Mouse (Mus musculus) forebrain, embryonic 11.5 days (tissue): ENCODE results near the gene Sesn1. TPM values are rescaled to one million over a fixed set of nuclear protein-coding genes. Genes with fewer than 3 reads are reported as not detected.
A peak's percentile ranks its signal among the peaks of the same experiment; 100 is the strongest.

ENCODE experiments used
- ATAC-seq: fragments of 200-750 bp; cut with Nextera tagmentation; replicated peaks from 2 replicates; pipeline ENCODE4 v1.8.0; 2017; ENCODE audit warnings: moderate TSS enrichment; ENCODE audit not compliant: low FRiP score
- DNase-seq: peaks from one replicate; pipeline ENCODE4 v3.0.0-alpha.2; 2017; ENCODE audit warnings: low spot score
- H3K27ac ChIP-seq: fragments of 300-500 bp; sonication (generic); 2 replicates; pipeline ENCODE4 v1.5.1; 2014; ENCODE audit warnings: low read depth, low read length
- H3K27me3 ChIP-seq: fragments of 300-500 bp; sonication (generic); 2 replicates; pipeline ENCODE4 v1.6.1; 2014; ENCODE audit warnings: mild to moderate bottlenecking, low read length, mixed read lengths; ENCODE audit not compliant: control insufficient read depth, insufficient read depth
- H3K36me3 ChIP-seq: fragments of 300-500 bp; sonication (generic); 2 replicates; pipeline ENCODE4 v1.6.1; 2014; ENCODE audit warnings: mild to moderate bottlenecking, low read length, moderate library complexity, mixed read lengths; ENCODE audit not compliant: control insufficient read depth, insufficient read depth
- H3K4me1 ChIP-seq: fragments of 300-500 bp; sonication (generic); replicated peaks from 2 replicates; pipeline ENCODE4 v1.6.1; 2014; ENCODE audit warnings: low read length, mixed read lengths; ENCODE audit not compliant: control insufficient read depth, insufficient read depth
- H3K4me2 ChIP-seq: fragments of 300-500 bp; sonication (generic); 2 replicates; pipeline ENCODE4 v1.6.1; 2014; ENCODE audit warnings: low read depth, mild to moderate bottlenecking, low read length, moderate library complexity, mixed read lengths; ENCODE audit not compliant: severe bottlenecking
- H3K4me3 ChIP-seq: fragments of 300-500 bp; sonication (generic); 2 replicates; pipeline ENCODE4 v1.5.1; 2014; ENCODE audit warnings: low read depth, low read length
- H3K9ac ChIP-seq: fragments of 300-500 bp; sonication (generic); 2 replicates; pipeline ENCODE4 v1.6.1; 2014; ENCODE audit warnings: low read length
- H3K9me3 ChIP-seq: fragments of 300-500 bp; sonication (generic); 2 replicates; pipeline ENCODE4 v1.6.1; 2016; ENCODE audit warnings: low read length, mixed read lengths; ENCODE audit not compliant: control insufficient read depth
- WGBS: fragments of 180-500 bp; shearing (Covaris S2); extraction: QIAGEN DNeasy Blood & Tissue Kit; methylation state at CpG from one replicate; pipeline ENCODE4 v1.1.7; 2014; 5-methylcytosine and 5-hydroxymethylcytosine counted together
- polyA plus RNA-seq: library from polyadenylated mRNA; unstranded; fragments of >200 nt; fragmentation: Nextera tagmentation; extraction: Ambion mirVana; gene quantifications from 2 replicates; pipeline ENCODE4 v1.2.1, GENCODE M21; 2014

Gene Sesn1
- polyA plus RNA-seq, 1 experiment from 2014 or later: 22.5 TPM

DNA sequence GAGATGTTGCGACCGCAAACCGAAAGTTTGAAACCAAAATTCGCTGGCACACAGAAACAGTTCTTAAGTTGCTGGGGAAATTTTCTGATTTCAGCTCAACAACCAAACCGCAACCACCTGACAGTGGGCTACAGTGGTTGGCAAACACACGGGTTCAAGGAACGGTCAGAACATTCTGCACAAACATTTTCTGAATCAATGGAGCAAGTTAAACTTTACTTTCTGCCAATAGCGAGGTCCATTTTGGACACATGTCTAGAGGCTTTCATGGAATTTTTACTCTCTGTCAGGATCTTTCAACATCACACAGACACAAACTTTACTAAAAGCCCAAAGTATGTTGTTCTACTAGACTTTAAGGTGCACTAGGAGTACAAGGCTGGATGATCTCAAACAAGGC lies 6.3 kb upstream of the Sesn1 start:
- Histone ChIP-seq H3K9me3 (peaks cover 5% of the 10 kb centered on the region; the same call in 1 of the 2 replicates), H3K4me3 (no peak overlapping the region), H3K27ac (no peak overlapping the region), H3K4me1 (no peaks in the 10 kb centered on the region), H3K27me3 (no peaks in the 10 kb centered on the region), H3K4me2 (no peak overlapping the region), H3K9ac (no peak overlapping the region), H3K36me3 (peaks cover 13% of the 10 kb centered on the region)
- ATAC-seq (no peak), DNase-seq (no peak)
- 95% methylated on average over 8 of the region's 8 CpGs for WGBS

DNA sequence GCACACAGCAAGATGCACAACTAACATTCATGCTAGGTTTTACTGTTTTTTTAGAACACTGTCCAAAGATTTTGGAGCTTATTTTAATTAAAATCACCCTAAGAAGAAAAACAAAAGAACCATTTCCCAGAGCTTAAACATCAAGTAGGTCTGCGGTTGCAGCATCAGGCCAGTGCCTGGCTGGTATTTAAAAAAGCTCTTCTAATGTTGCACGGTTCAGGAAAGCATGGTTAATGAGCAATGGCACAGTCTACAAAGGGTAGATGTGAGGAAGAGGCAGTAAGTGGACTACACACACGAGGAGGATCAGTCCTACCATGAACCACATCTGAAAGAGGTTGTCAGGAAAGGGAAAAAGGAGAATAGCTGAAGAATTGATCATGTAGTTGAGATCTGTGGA lies 5.0 kb upstream of the Sesn1 start:
- WGBS: 89% methylated on average over 3 of the region's 3 CpGs
- Histone ChIP-seq H3K36me3 (peaks cover 13% of the 10 kb centered on the region), H3K9me3 (peaks cover 5% of the 10 kb centered on the region; the same call in 1 of the 2 replicates), H3K4me2 (no peak overlapping the region), H3K4me1 (0 out of 2 replicates have a peak, but pooled peaks cover 2% of the 10 kb centered on the region), H3K27ac (no peak overlapping the region), H3K4me3 (no peak overlapping the region), H3K27me3 (no peaks in the 10 kb centered on the region), H3K9ac (no peak overlapping the region)
- DNase-seq (no peak), ATAC-seq (no peak)

DNA sequence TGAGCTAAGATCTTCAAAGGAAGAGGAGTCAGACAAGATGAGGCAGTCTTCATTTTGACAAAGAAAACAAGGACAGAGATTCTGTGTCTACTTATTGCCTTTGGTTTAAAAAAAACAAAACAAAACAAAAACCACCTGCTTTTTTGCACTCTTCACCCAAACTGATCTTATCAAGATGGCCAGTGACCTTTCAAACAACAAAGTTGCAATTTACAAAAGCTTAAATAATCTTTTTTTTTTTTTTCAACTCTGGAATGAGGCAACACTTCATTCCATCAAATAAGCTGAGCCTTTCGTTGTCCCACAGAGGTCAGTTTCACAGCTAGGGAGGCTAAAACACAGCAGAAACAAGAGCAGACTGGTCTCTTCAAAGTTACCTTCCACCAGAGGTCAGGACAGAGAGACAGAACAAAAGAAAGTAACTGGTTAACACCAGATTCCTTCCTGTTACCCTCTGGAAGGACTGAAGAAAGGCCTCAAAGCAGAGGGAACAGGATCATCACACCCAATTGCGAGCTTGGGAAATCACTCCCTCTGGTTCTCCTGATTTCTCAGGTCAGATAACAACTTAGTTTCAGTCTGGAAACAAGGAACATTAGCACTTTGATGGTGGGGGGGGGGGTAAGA lies 3.9 kb upstream of the Sesn1 start:
- H3K4me1 ChIP-seq: 0 out of 2 replicates have a peak, but pooled peaks cover 2% of the 10 kb centered on the region
- H3K4me2 ChIP-seq: no peak overlapping the region
- H3K9me3 ChIP-seq: peaks cover 5% of the 10 kb centered on the region; the same call in 1 of the 2 replicates
- H3K36me3 ChIP-seq: peaks cover 11% of the 10 kb centered on the region
- H3K27me3 ChIP-seq: no peaks in the 10 kb centered on the region
- no peak overlapping the region for H3K27ac ChIP-seq
- no peak overlapping the region for H3K4me3 ChIP-seq
- 86% methylated on average over 2 of the region's 2 CpGs for WGBS
- no peak overlapping the region for H3K9ac ChIP-seq
- no peak for ATAC-seq
- DNase-seq: no peak

DNA sequence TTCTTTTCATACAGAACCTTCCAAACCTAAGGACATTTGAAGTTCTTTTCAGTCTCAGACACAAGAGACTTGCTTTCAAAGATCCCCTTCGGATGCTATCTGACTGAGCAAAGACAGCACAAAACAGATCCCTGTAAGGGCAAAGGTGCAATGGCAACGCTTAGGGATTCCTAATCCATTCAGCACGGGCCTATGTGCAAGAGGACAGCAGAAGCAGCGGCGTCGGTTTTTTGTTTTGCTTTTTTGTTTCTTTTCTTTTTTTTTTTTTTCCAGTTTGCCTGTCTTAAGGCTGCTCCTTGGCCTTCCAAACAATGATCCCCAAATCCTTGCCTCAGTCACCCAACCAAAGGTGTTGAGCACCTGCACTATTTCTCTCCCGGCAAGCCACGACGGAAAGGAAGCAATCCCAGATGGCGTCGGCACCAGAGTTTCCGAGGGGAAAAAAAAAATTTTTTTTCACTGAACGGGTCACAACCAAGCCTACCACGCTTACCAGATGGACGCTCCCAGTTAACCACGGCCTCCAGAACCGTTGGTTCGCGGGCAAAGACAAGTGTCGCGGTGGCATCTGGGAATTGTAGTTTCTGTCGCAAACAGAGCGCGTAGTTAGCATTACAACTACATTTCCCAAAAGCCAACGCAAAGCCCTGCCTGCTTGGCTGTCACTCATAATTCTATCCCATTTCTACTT lies 510 bp upstream of the Sesn1 start:
- WGBS: 3% methylated on average over 25 of the region's 25 CpGs
- H3K9me3 ChIP-seq: no peaks in the 10 kb centered on the region
- peak; percentile 84 for ATAC-seq
- H3K36me3 ChIP-seq: no peaks in the 10 kb centered on the region
- H3K4me2 ChIP-seq: peak overlapping the region; percentile 76
- peak overlapping the region; percentile 75 for H3K4me3 ChIP-seq
- no peaks in the 10 kb centered on the region for H3K27me3 ChIP-seq
- peak overlapping the region; percentile 91 for H3K27ac ChIP-seq
- peaks cover 2% of the 10 kb centered on the region; the same call in 1 of the 2 replicates for H3K4me1 ChIP-seq
- peak overlapping the region; percentile 77 for H3K9ac ChIP-seq
- DNase-seq: peak; percentile 86

DNA sequence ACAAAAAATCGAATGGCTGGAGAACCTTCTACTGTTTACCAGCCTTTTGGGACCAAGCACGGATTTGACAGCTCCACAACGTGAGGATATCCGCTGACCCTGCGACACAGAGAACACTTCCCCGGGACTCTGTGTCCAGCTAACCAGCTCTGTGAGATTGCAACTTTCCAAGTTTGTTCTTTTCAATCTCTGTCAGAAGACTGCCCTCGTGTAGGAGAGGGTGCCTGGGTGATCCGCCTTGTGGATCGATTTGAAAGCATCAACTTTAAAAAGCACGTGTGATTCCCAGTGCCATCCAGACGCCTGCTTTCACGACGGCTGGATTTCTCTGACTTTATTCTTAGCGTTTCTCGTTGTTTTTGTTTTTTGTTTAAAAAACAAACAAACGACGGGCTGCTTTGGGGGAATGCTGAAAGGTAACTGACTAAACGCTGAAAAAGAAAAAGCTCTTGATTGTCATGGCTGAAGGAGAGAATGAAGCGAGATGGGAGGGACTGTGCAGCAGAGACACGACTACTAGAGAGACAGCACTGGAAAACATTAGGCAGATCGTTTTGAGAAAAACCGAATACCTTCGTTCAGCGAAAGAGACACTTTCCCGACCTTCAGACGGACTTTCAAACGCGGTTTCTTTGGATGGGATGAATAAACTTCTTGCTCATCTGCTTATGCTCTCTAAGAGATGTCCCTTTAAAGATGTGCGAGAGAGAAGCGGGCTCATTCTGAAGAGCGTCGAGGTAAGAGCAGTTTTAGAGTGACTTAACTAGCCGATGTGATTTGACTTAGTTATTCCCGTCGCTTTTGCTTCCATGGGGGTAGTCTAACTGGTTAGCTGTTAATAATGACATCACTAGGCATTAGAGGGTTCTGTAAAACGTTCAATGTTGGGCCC lies 1.1 kb downstream of the Sesn1 start:
- ATAC-seq (no peak), DNase-seq (no peak)
- peak overlapping the region; percentile 77 for H3K9ac ChIP-seq
- H3K4me3 ChIP-seq: peak overlapping the region; percentile 75
- H3K9me3 ChIP-seq: no peaks in the 10 kb centered on the region
- no peaks in the 10 kb centered on the region for H3K36me3 ChIP-seq
- under 1% methylated on average over 36 of the region's 36 CpGs for WGBS
- no peaks in the 10 kb centered on the region for H3K27me3 ChIP-seq
- peak overlapping the region; percentile 76 for H3K4me2 ChIP-seq
- H3K4me1 ChIP-seq: peaks cover 2% of the 10 kb centered on the region; the same call in 1 of the 2 replicates
- peak overlapping the region; percentile 91 for H3K27ac ChIP-seq

DNA sequence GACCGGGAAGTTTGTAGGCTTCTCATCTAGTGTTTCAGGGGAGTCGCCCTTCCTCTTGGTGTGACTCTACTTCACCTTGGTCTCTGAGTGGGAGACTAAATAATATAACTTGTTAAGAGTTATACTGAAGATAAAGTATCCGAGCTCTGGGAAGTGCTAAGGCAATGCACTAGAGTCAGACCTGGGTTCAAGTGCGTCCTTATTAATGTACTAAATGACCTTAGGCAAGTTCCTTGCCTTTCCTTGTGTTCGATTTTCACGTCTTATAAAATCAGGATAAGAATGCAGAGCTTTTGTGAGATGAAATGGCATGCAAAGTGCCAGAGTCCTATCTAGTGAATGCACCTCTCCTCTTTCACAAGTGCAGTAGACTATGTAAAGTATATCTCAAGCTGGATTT lies 2.8 kb downstream of the Sesn1 start:
- DNase-seq (no peak), ATAC-seq (no peak)
- no peaks in the 10 kb centered on the region for H3K36me3 ChIP-seq
- peaks cover 2% of the 10 kb centered on the region; the same call in 1 of the 2 replicates for H3K4me1 ChIP-seq
- no peaks in the 10 kb centered on the region for H3K27me3 ChIP-seq
- no peak overlapping the region for H3K27ac ChIP-seq
- WGBS: 83% methylated on average over 6 of the region's 6 CpGs
- H3K4me3 ChIP-seq: no peak overlapping the region
- peak overlapping the region; percentile 32 for H3K4me2 ChIP-seq
- H3K9me3 ChIP-seq: no peaks in the 10 kb centered on the region
- H3K9ac ChIP-seq: no peak overlapping the region

DNA sequence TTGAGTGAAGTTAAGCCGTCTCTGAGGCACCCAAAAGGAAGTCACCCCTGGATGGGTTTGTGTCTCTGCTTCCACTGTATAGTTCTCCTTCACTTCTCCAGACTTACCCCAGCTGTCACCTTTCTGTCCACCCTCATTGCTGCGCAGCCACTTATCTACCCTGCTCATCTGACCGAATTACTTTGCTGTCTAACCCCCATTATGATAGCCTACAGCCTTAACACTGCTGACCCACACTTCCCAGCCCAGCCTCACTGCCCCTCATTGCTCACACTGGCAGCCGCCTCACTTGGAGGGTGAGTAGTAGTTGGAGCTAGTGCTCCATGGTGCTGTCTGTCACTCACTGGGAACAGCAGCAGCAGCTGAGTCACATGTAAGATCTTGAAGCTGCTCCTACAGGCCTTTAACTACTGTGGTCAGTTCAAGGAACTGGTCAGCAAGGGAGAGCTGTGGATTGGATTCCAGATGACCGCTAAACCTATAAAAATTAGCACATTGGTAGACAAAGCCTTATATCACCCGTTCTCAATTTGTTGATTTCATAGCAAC lies 4.6 kb downstream of the Sesn1 start:
- ATAC-seq: no peak
- H3K4me3 ChIP-seq: no peak overlapping the region
- no peak for DNase-seq
- H3K9me3 ChIP-seq: no peaks in the 10 kb centered on the region
- H3K9ac ChIP-seq: no peak overlapping the region
- H3K4me2 ChIP-seq: no peak overlapping the region
- 94% methylated on average over 6 of the region's 6 CpGs for WGBS
- no peaks in the 10 kb centered on the region for H3K36me3 ChIP-seq
- no peak overlapping the region for H3K27ac ChIP-seq
- no peaks in the 10 kb centered on the region for H3K27me3 ChIP-seq
- H3K4me1 ChIP-seq: no peaks in the 10 kb centered on the region; the same call in 1 of the 2 replicates

DNA sequence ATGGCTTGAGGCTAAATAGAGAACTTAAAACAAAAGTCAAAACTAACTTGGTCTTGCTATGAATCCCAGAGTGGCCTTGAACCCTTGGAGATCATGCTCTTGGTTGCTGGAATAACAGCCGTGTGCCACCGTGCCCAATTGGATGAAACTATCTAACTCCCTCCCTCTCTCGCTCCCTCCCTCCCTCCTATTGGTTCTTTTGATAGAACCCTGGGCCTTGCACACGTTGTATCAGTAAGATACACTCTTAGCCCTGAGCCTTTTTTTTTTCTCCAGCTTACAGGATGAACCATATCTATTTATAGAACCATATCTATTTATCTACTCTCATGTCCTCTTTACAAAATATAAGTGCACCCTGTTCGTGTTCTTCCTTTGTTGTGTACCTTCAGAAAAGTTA lies 6.8 kb downstream of the Sesn1 start:
- no peak overlapping the region for H3K9ac ChIP-seq
- no peaks in the 10 kb centered on the region for H3K27me3 ChIP-seq
- 86% methylated on average over 5 of the region's 5 CpGs for WGBS
- no peak overlapping the region for H3K4me3 ChIP-seq
- H3K27ac ChIP-seq: no peak overlapping the region
- no peak overlapping the region for H3K4me2 ChIP-seq
- ATAC-seq (no peak), DNase-seq (no peak)
- H3K36me3 ChIP-seq: no peaks in the 10 kb centered on the region
- no peaks in the 10 kb centered on the region; the same call in 1 of the 2 replicates for H3K4me1 ChIP-seq
- no peaks in the 10 kb centered on the region for H3K9me3 ChIP-seq
